Mouse (Mus musculus): ENCODE measurements around the gene Ugp2. TPM values are rescaled to one million over a fixed set of nuclear protein-coding genes. Genes with fewer than 3 reads are reported as not detected.

Ugp2 gene
- total and polyA plus RNA-seq, 3 experiments: 5.9 to 6.3 TPM; not detected in 1

GRCm38 (mm10) chr11:21308119-21308518, 62.9 kb downstream of the Ugp2 start:
- DNase-seq (ENCODE audit: low read depth, low spot score): peak; percentile 51

GRCm38 (mm10) chr11:21307078-21307668, 63.8 kb downstream of the Ugp2 start:
- H3K4me1 ChIP-seq (ENCODE audit: control insufficient read depth in 1 of 2, insufficient read depth in 2 of 2, low read length in 2 of 2): peaks cover 2 to 5% of the 10 kb centered on the region in 2 experiments; a peak in 3 of 4 replicates
- H3K4me3 ChIP-seq (ENCODE audit: control insufficient read depth in 1 of 2, insufficient read depth in 1 of 2, low read depth in 2 of 2, low read length in 2 of 2): no peak overlapping the region
- H3K9me3 ChIP-seq (replicated peaks; ENCODE audit: insufficient read depth, low read length): no peaks in the 10 kb centered on the region
- peak; percentile 56 for DNase-seq (ENCODE audit: low read depth, low spot score)
- H3K27me3 ChIP-seq (ENCODE audit: control insufficient read depth in 1 of 2, insufficient read depth in 2 of 2, low read length in 2 of 2): no peaks in the 10 kb centered on the region
- no peak overlapping the region for H3K27ac ChIP-seq (ENCODE audit: control insufficient read depth, low read depth, low read length)
- peaks cover 0 to 15% of the 10 kb centered on the region in 2 experiments; a peak in 3 of 4 replicates for H3K36me3 ChIP-seq (ENCODE audit: control insufficient read depth in 1 of 2, insufficient read depth in 2 of 2, low read length in 2 of 2)
- H3K9ac ChIP-seq (ENCODE audit: control insufficient read depth, low read depth, low read length, poor library complexity, severe bottlenecking): no peak overlapping the region
- H3K79me2 ChIP-seq (ENCODE audit: control insufficient read depth, insufficient read depth, low read length, poor library complexity): no peaks in the 10 kb centered on the region
- TF ChIP-seq ZKSCAN1 (IDR thresholded peaks at IDR 0.05; ENCODE audit: low read depth, low read length) (no peak), EP300 (IDR thresholded peaks at IDR 0.05; ENCODE audit: low read depth in 1 of 2, low read length in 2 of 2) (peak; percentile 75 to 83), SIN3A (IDR thresholded peaks at IDR 0.05; ENCODE audit: low read length) (peak; percentile 33; the same call in 1 of the 2 replicates), MYB (IDR thresholded peaks at IDR 0.05; ENCODE audit: low read depth, low read length) (no peak), ETS1 (IDR thresholded peaks at IDR 0.05; ENCODE audit: low read depth, low read length) (peak; percentile 77), CHD1 (IDR thresholded peaks at IDR 0.05; ENCODE audit: low read depth, low read length) (no peak), SMC3 (IDR thresholded peaks at IDR 0.05; ENCODE audit: low read depth, low read length) (no peak), UBTF (IDR thresholded peaks at IDR 0.05; ENCODE audit: borderline replicate concordance, insufficient read depth, low read depth, low read length) (no peak), MXI1 (IDR thresholded peaks at IDR 0.05; ENCODE audit: low read depth, low read length) (peak; percentile 57; the same call in 1 of the 2 replicates), RCOR1 (IDR thresholded peaks at IDR 0.05; ENCODE audit: low read depth, low read length) (peak; percentile 88), NELFE (IDR thresholded peaks at IDR 0.05; ENCODE audit: low read depth, low read length) (no peak), MAFK (IDR thresholded peaks at IDR 0.05; ENCODE audit: borderline replicate concordance, low read depth, low read length) (peak; percentile 20; the same call in 1 of the 2 replicates), TBP (IDR thresholded peaks at IDR 0.05; ENCODE audit: low read depth, low read length) (no peak), POLR2AphosphoS2 (IDR thresholded peaks at IDR 0.05; ENCODE audit: low read length) (no peak), MYC (IDR thresholded peaks at IDR 0.05; ENCODE audit: low read depth, low read length) (no peak), NRF1 (IDR thresholded peaks at IDR 0.05; ENCODE audit: insufficient read depth, low read depth, low read length, poor library complexity, severe bottlenecking) (peak; percentile 17; the same call in 1 of the 2 replicates), ZC3H11A (IDR thresholded peaks at IDR 0.05; ENCODE audit: low read depth, low read length) (no peak), GATA1 (IDR thresholded peaks at IDR 0.05; ENCODE audit: low read depth, low read length) (peak; percentile 92), TCF12 (IDR thresholded peaks at IDR 0.05; ENCODE audit: low read depth, low read length) (peak; percentile 85), CTCF (IDR thresholded peaks at IDR 0.05 in 2 of 3, conservative IDR thresholded peaks at IDR 0.05 in 1 of 3; ENCODE audit: control insufficient read depth in 1 of 3, insufficient read depth in 1 of 3, low read depth in 2 of 3, low read length in 3 of 3, poor library complexity in 1 of 3, severe bottlenecking in 1 of 3) (no peak), BHLHE40 (IDR thresholded peaks at IDR 0.05; ENCODE audit: borderline replicate concordance, low read depth, low read length) (peak; percentile 72; the same call in 1 of the 2 replicates)

More at GRCm38 (mm10) chr11:21308119-21308518, 62.9 kb downstream of the Ugp2 start:
- no peak overlapping the region for H3K4me3 ChIP-seq (ENCODE audit: control insufficient read depth in 1 of 2, insufficient read depth in 1 of 2, low read depth in 2 of 2, low read length in 2 of 2)
- H3K27me3 ChIP-seq (ENCODE audit: control insufficient read depth in 1 of 2, insufficient read depth in 2 of 2, low read length in 2 of 2): no peaks in the 10 kb centered on the region
- no peaks in the 10 kb centered on the region for H3K79me2 ChIP-seq (ENCODE audit: control insufficient read depth, insufficient read depth, low read length, poor library complexity)
- no peak overlapping the region for H3K27ac ChIP-seq (ENCODE audit: control insufficient read depth, low read depth, low read length)
- peak; percentile 84 for TF ChIP-seq SMC3 (IDR thresholded peaks at IDR 0.05; ENCODE audit: low read depth, low read length)
- no peak for TF ChIP-seq POLR2A (IDR thresholded peaks at IDR 0.05; ENCODE audit: control insufficient read depth in 1 of 2, insufficient read depth in 1 of 2, low read depth in 1 of 2, low read length in 2 of 2, poor library complexity in 1 of 2)
- TF ChIP-seq MYC (IDR thresholded peaks at IDR 0.05; ENCODE audit: low read depth, low read length): peak; percentile 91
- no peak for TF ChIP-seq CHD1 (IDR thresholded peaks at IDR 0.05; ENCODE audit: low read depth, low read length)
- TF ChIP-seq CTCF (IDR thresholded peaks at IDR 0.05 in 2 of 3, conservative IDR thresholded peaks at IDR 0.05 in 1 of 3; ENCODE audit: control insufficient read depth in 1 of 3, insufficient read depth in 1 of 3, low read depth in 2 of 3, low read length in 3 of 3, poor library complexity in 1 of 3, severe bottlenecking in 1 of 3): peak; percentile 42 to 82 (median 75)
- peak; percentile 87 for TF ChIP-seq RAD21 (IDR thresholded peaks at IDR 0.05; ENCODE audit: low read depth, low read length)
- peak; percentile 49; the same call in 1 of the 2 replicates for TF ChIP-seq ZC3H11A (IDR thresholded peaks at IDR 0.05; ENCODE audit: low read depth, low read length)
- H3K9ac ChIP-seq (ENCODE audit: control insufficient read depth, low read depth, low read length, poor library complexity, severe bottlenecking): no peak overlapping the region
- no peaks in the 10 kb centered on the region for H3K9me3 ChIP-seq (replicated peaks; ENCODE audit: insufficient read depth, low read length)
- peaks cover 5 to 15% of the 10 kb centered on the region in 2 experiments for H3K36me3 ChIP-seq (ENCODE audit: control insufficient read depth in 1 of 2, insufficient read depth in 2 of 2, low read length in 2 of 2)
- peaks cover 2 to 5% of the 10 kb centered on the region in 2 experiments; a peak in 3 of 4 replicates for H3K4me1 ChIP-seq (ENCODE audit: control insufficient read depth in 1 of 2, insufficient read depth in 2 of 2, low read length in 2 of 2)
